Mouse (Mus musculus): ENCODE results near the gene Muc1. TPM values are rescaled to one million over a fixed set of nuclear protein-coding genes. Genes with fewer than 3 reads are reported as not detected.

Muc1 gene
- polyA plus RNA-seq, 1 experiment from 2014 or later: 10.3 TPM

DNA sequence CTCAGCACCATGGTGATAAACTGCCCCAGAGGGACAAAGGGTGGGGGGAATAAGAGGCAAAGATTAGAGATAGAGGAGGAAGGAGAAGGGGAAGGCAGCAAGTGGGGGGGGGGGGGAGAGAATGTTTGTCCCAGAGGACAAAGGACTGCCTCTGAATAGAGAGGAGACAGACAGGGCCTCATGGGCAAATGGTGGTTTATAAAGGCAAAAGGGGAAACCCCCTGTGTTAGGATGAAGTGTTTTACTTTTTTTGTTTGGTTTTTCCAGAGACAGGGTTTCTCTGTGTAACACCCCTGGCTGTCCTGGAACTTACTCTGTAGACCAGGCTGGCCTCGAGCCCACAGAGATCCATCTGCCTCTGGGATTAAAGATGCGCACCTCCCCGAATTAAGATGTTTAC, 31.4 kb downstream of the Muc1 start:
- no peaks in the 10 kb centered on the region for H3K9me3 ChIP-seq (ENCODE audit: control insufficient read depth, low read length)
- H3K4me2 ChIP-seq (ENCODE audit: low read length): no peak overlapping the region
- WGBS: 66% methylated on average over 3 of the region's 3 CpGs
- ATAC-seq (replicated peaks; ENCODE audit: low FRiP score, low TSS enrichment, low read depth) (no peak), DNase-seq (ENCODE audit: low spot score) (no peak)
- H3K27ac ChIP-seq (ENCODE audit: low read depth): no peak overlapping the region
- H3K27me3 ChIP-seq (replicated peaks; ENCODE audit: control insufficient read depth, insufficient read depth, low read length): no peaks in the 10 kb centered on the region
- no peak overlapping the region for H3K4me3 ChIP-seq (ENCODE audit: low read depth, low read length)
- H3K36me3 ChIP-seq (ENCODE audit: control insufficient read depth, insufficient read depth, low read length): no peaks in the 10 kb centered on the region
- H3K4me1 ChIP-seq (replicated peaks; ENCODE audit: control insufficient read depth, insufficient read depth, low read length): no peaks in the 10 kb centered on the region
- no peak overlapping the region for H3K9ac ChIP-seq (ENCODE audit: low read length)

DNA sequence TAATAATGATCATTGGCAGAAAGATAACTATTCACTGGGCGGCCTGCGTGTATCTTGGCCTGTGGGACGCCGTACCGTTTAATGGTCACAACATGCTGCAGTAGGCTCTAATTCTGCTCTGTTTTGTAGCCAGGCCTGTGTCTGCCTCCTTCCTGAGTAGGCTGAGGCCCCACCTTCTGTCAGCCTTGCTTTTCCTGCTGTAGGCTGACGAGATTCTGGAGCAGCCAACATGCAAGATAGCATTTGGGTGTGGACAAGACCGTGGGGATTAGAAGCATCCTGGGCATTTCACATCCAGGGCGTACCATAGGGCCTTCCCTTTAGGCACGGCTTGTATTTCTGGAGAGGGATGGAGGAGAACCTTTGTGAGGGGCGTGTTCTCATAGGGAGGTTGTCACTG, 33.6 kb downstream of the Muc1 start:
- DNase-seq (ENCODE audit: low spot score) (no peak), ATAC-seq (replicated peaks; ENCODE audit: low FRiP score, low TSS enrichment, low read depth) (no peak)
- Histone ChIP-seq H3K27ac (ENCODE audit: low read depth) (no peak overlapping the region), H3K4me3 (ENCODE audit: low read depth, low read length) (no peak overlapping the region), H3K9ac (ENCODE audit: low read length) (no peak overlapping the region), H3K9me3 (ENCODE audit: control insufficient read depth, low read length) (no peaks in the 10 kb centered on the region), H3K27me3 (replicated peaks; ENCODE audit: control insufficient read depth, insufficient read depth, low read length) (no peaks in the 10 kb centered on the region), H3K4me2 (ENCODE audit: low read length) (no peak overlapping the region), H3K36me3 (ENCODE audit: control insufficient read depth, insufficient read depth, low read length) (no peaks in the 10 kb centered on the region), H3K4me1 (replicated peaks; ENCODE audit: control insufficient read depth, insufficient read depth, low read length) (peaks cover 11% of the 10 kb centered on the region)
- 70% methylated on average over 10 of the region's 10 CpGs for WGBS

DNA sequence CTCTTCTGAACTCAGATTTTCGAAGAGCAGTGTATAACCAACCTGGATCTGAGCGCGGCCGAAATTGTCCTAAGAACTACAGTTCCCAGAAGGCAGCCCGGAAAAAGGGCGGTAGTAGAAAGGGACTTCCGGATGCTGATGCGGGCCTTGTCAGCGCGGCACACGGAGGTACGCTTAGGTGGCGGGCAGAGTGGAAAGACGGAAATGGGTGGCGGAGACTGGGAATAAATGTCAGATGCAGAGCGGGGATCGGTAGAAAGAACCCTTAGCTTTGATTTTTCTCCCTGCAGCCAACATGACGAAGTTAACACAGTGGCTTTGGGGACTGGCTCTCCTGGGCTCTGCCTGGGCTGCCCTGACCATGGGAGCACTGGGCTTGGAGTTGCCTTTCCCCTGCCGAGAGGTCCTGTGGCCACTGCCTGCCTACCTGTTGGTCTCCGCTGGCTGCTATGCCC, 37.6 kb downstream of the Muc1 start:
- ATAC-seq (replicated peaks; ENCODE audit: low FRiP score, low TSS enrichment, low read depth): peak; percentile 64
- peak; percentile 81 for DNase-seq (ENCODE audit: low spot score)
- H3K9me3 ChIP-seq (ENCODE audit: control insufficient read depth, low read length): no peaks in the 10 kb centered on the region
- under 1% methylated on average over 20 of the region's 20 CpGs for WGBS
- H3K27ac ChIP-seq (ENCODE audit: low read depth): peak overlapping the region; percentile 38; the same call in 1 of the 2 replicates
- peak overlapping the region; percentile 62 for H3K9ac ChIP-seq (ENCODE audit: low read length)
- H3K27me3 ChIP-seq (replicated peaks; ENCODE audit: control insufficient read depth, insufficient read depth, low read length): no peaks in the 10 kb centered on the region
- peak overlapping the region; percentile 71 for H3K4me3 ChIP-seq (ENCODE audit: low read depth, low read length)
- peaks cover 36% of the 10 kb centered on the region for H3K4me1 ChIP-seq (replicated peaks; ENCODE audit: control insufficient read depth, insufficient read depth, low read length)
- H3K36me3 ChIP-seq (ENCODE audit: control insufficient read depth, insufficient read depth, low read length): no peaks in the 10 kb centered on the region; the same call in 1 of the 2 replicates
- peak overlapping the region; percentile 62 for H3K4me2 ChIP-seq (ENCODE audit: low read length)

DNA sequence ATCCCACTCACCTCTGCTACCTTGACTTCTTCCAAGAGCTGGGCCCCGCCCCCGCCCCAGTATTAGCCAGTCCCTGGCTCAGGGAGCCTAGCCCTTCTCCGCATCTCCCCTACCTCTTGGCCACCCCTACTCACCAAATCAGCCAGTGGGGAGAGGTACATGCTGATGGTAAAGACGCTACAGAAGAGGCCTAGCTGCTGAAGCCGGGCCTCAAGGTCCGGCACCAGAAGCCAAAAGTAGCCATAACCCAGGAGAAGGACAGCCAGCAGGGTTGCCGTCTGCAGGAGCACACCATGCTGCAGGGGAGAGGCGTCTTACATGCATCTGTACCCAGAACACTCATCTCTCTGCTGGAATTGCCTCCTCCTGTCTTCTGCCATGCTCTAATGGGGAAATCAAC, 40.1 kb downstream of the Muc1 start:
- H3K4me2 ChIP-seq (ENCODE audit: low read length): no peak overlapping the region
- no peak overlapping the region for H3K4me3 ChIP-seq (ENCODE audit: low read depth, low read length)
- H3K27me3 ChIP-seq (replicated peaks; ENCODE audit: control insufficient read depth, insufficient read depth, low read length): no peaks in the 10 kb centered on the region
- 59% methylated on average over 8 of the region's 8 CpGs for whole genome bisulfite sequencing
- no peaks in the 10 kb centered on the region for H3K9me3 ChIP-seq (ENCODE audit: control insufficient read depth, low read length)
- peaks cover 36% of the 10 kb centered on the region for H3K4me1 ChIP-seq (replicated peaks; ENCODE audit: control insufficient read depth, insufficient read depth, low read length)
- H3K9ac ChIP-seq (ENCODE audit: low read length): no peak overlapping the region
- DNase-seq (ENCODE audit: low spot score): no peak
- no peak overlapping the region for H3K27ac ChIP-seq (ENCODE audit: low read depth)
- H3K36me3 ChIP-seq (ENCODE audit: control insufficient read depth, insufficient read depth, low read length): peaks cover 10% of the 10 kb centered on the region
- ATAC-seq (replicated peaks; ENCODE audit: low FRiP score, low TSS enrichment, low read depth): no peak

DNA sequence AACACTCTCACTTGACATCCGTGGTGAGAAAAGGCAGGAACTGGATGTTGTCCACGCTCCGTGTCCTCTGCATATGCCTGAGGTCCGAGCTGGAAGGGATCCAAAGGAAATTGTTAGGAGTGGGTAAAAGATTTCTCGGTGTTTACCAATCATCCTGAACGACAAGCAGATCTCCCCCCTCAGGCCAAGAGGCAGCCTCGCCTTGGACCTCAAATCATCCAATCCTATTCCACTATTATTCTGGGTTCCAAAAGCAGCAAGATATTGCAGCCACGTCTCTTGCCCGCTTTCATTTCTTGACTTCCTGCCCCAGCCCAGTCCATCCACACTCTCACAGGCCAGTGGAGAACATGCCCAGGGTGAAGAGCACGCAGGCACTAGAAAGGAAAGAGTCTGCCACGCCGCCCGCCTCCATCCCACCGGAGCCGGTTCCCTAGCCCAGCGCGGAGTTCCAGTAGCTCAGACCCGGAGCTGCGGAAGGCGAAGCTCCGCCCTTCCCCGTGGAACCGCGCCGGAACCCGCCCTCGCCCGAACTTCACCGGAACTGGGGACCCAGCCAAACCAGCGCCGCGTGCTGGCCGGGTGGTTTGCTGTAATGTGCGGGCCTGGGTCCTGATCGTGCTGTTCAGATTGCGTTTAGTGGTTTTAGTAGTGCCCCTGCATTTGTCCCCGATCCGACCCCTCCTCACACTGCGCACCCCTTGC, 41.3 kb downstream of the Muc1 start, which contains the start of gene Slc50a1:
TSS of gene Slc50a1 (minus strand) at position 520 of the 705 bp plus-strand sequence.
- under 1% methylated on average over 39 of the region's 39 CpGs for WGBS
- ATAC-seq (replicated peaks; ENCODE audit: low FRiP score, low TSS enrichment, low read depth) (peak; percentile 51; the same call in 1 of the 2 replicates), DNase-seq (ENCODE audit: low spot score) (peak; percentile 88)
- H3K36me3 ChIP-seq (ENCODE audit: control insufficient read depth, insufficient read depth, low read length): peaks cover 15% of the 10 kb centered on the region
- H3K4me1 ChIP-seq (replicated peaks; ENCODE audit: control insufficient read depth, insufficient read depth, low read length): peaks cover 36% of the 10 kb centered on the region
- H3K4me2 ChIP-seq (ENCODE audit: low read length): peak within 1 kb of the TSS; percentile 83
- H3K9me3 ChIP-seq (ENCODE audit: control insufficient read depth, low read length): no peaks in the 10 kb centered on the region
- peak within 1 kb of the TSS; percentile 76 for H3K27ac ChIP-seq (ENCODE audit: low read depth)
- no peaks in the 10 kb centered on the region for H3K27me3 ChIP-seq (replicated peaks; ENCODE audit: control insufficient read depth, insufficient read depth, low read length)
- peak within 1 kb of the TSS; percentile 55 for H3K4me3 ChIP-seq (ENCODE audit: low read depth, low read length)
- peak within 1 kb of the TSS; percentile 69 for H3K9ac ChIP-seq (ENCODE audit: low read length)

DNA sequence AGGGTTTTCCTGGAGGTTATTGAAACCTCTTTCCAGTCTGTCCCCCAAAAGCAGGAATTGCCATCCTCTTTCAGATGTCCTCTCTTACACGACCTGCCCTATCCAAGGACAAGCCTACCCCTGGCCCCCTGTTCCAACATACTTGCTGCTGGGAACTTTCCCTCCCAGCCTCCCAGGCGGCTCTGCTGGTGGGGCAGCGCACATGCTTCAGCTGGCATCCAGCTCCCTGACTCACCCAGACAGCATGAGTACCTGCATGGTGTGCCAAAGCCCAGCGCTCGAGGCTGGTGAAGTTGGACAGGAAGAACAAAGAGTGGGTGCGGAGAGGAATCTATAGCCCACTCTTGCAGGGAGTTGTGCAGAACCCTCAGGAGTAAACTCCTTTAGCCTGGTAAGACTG, 42.0 kb downstream of the Muc1 start:
- H3K4me3 ChIP-seq (ENCODE audit: low read depth, low read length): peak overlapping the region; percentile 55
- peak overlapping the region; percentile 83 for H3K4me2 ChIP-seq (ENCODE audit: low read length)
- WGBS: 77% methylated on average over 6 of the region's 6 CpGs
- no peak for ATAC-seq (replicated peaks; ENCODE audit: low FRiP score, low TSS enrichment, low read depth)
- DNase-seq (ENCODE audit: low spot score): no peak
- peak overlapping the region; percentile 76; the same call in 1 of the 2 replicates for H3K27ac ChIP-seq (ENCODE audit: low read depth)
- H3K36me3 ChIP-seq (ENCODE audit: control insufficient read depth, insufficient read depth, low read length): peaks cover 22% of the 10 kb centered on the region
- peaks cover 35% of the 10 kb centered on the region for H3K4me1 ChIP-seq (replicated peaks; ENCODE audit: control insufficient read depth, insufficient read depth, low read length)
- no peaks in the 10 kb centered on the region for H3K27me3 ChIP-seq (replicated peaks; ENCODE audit: control insufficient read depth, insufficient read depth, low read length)
- peak overlapping the region; percentile 69 for H3K9ac ChIP-seq (ENCODE audit: low read length)
- H3K9me3 ChIP-seq (ENCODE audit: control insufficient read depth, low read length): no peaks in the 10 kb centered on the region

DNA sequence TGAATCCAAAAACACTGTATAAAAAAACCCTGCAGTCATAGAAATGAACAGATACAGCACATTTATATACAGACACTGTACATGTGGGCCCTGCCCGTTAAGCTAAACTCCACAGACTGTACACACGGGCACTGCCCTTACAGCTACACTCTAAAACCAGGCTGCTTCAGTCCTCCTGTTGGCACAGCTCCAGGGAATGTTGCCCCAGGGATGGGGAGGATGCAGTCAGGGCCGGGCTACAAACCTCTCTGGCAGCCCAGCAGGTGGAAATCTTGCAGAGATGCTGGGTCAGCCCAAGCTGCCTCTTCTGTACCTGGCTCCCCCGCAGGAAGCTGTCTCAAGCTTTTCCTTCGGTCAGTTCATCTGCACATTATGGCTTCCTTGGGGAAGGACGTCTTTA, 42.9 kb downstream of the Muc1 start:
- ATAC-seq (replicated peaks; ENCODE audit: low FRiP score, low TSS enrichment, low read depth) (no peak), DNase-seq (ENCODE audit: low spot score) (no peak)
- Histone ChIP-seq H3K9ac (ENCODE audit: low read length) (no peak overlapping the region), H3K4me3 (ENCODE audit: low read depth, low read length) (no peak overlapping the region), H3K9me3 (ENCODE audit: control insufficient read depth, low read length) (no peaks in the 10 kb centered on the region), H3K4me2 (ENCODE audit: low read length) (no peak overlapping the region), H3K27me3 (replicated peaks; ENCODE audit: control insufficient read depth, insufficient read depth, low read length) (no peaks in the 10 kb centered on the region), H3K36me3 (ENCODE audit: control insufficient read depth, insufficient read depth, low read length) (peaks cover 25% of the 10 kb centered on the region), H3K27ac (ENCODE audit: low read depth) (no peak overlapping the region), H3K4me1 (replicated peaks; ENCODE audit: control insufficient read depth, insufficient read depth, low read length) (peaks cover 33% of the 10 kb centered on the region)
- WGBS: 74% methylated on average over 6 of the region's 6 CpGs

DNA sequence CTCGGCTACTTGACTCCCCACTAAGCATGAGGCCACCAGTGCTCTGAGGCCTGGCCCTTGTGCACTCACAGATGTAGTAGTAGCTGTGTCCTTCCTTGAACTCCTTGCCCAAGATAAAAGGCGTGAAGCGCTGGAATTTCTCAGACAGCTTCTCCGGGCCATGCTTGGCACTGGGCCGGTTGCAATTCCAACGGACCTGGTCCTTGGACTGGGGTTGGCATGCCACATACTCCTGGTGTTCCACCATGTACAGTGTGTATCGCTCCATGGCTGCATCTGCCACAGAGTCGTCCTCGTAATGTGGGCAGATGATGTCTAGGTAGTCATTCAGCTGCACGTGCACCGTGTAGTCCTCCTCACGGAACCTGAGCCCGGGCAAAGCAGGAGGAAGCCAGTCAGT, 47.2 kb downstream of the Muc1 start:
- H3K9me3 ChIP-seq (ENCODE audit: control insufficient read depth, low read length): no peaks in the 10 kb centered on the region
- peaks cover 34% of the 10 kb centered on the region for H3K4me1 ChIP-seq (replicated peaks; ENCODE audit: control insufficient read depth, insufficient read depth, low read length)
- no peak for DNase-seq (ENCODE audit: low spot score)
- H3K9ac ChIP-seq (ENCODE audit: low read length): no peak overlapping the region
- ATAC-seq (replicated peaks; ENCODE audit: low FRiP score, low TSS enrichment, low read depth): no peak
- H3K4me2 ChIP-seq (ENCODE audit: low read length): no peak overlapping the region
- H3K27me3 ChIP-seq (replicated peaks; ENCODE audit: control insufficient read depth, insufficient read depth, low read length): no peaks in the 10 kb centered on the region
- H3K4me3 ChIP-seq (ENCODE audit: low read depth, low read length): no peak overlapping the region
- H3K36me3 ChIP-seq (ENCODE audit: control insufficient read depth, insufficient read depth, low read length): peaks cover 25% of the 10 kb centered on the region
- no peak overlapping the region for H3K27ac ChIP-seq (ENCODE audit: low read depth)
- WGBS: 91% methylated on average over 13 of the region's 13 CpGs
